Mouse (Mus musculus): ENCODE measurements around the gene Tmbim1. TPM values are rescaled to one million over a fixed set of nuclear protein-coding genes. Genes with fewer than 3 reads are reported as not detected.

The Tmbim1 gene
- total and polyA plus RNA-seq, 3 experiments: 18.7 to 110 (median 19.7) TPM

DNA sequence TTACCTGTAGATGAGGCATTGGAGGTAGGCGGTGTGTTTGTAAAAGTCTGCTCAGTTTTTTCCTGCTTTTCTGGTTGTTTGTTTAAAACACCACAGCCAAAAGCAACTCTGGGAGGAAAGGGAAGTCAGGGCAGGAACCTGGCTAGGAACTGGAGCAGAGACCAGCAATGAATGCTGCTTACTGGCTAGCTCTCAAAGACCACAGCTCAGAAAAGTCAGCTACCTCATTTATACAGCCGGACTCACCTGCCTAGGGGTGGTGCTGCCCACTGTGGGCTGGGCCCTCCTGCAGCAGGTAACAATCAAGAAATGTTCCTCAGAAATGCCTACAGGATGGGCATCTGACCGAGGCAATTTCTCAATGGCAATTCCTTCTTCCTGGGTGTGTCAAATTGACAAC is 9.4 kb upstream of the Tmbim1 start:
- peaks cover 25% of the 10 kb centered on the region for H3K27me3 ChIP-seq (ENCODE audit: insufficient read depth, low read length)
- no peaks in the 10 kb centered on the region for H3K9me3 ChIP-seq (replicated peaks)
- no peak for ATAC-seq (ENCODE audit: extremely low read depth, insufficient number of reproducible peaks, low FRiP score, poor library complexity, severe bottlenecking)
- DNase-seq (ENCODE audit: low spot score): no peak
- no peaks in the 10 kb centered on the region for H3K36me3 ChIP-seq (replicated peaks)
- H3K4me1 ChIP-seq (ENCODE audit: insufficient read depth, low read depth, low read length): peaks cover 11% of the 10 kb centered on the region
- no peak for TF ChIP-seq GATA2 (IDR thresholded peaks at IDR 0.05; ENCODE audit: borderline replicate concordance, low read depth, low read length)
- no peak for TF ChIP-seq GATA1 (IDR thresholded peaks at IDR 0.05; ENCODE audit: borderline replicate concordance, low read length)
- no peak for TF ChIP-seq CTCF (IDR thresholded peaks at IDR 0.05; ENCODE audit: low read depth, low read length)
- TF ChIP-seq TAL1 (conservative IDR thresholded peaks at IDR 0.05; ENCODE audit: low read depth, low read length): no peak
- TF ChIP-seq POLR2AphosphoS5 (IDR thresholded peaks at IDR 0.05; ENCODE audit: insufficient replicate concordance, low read depth, low read length): no peak
- no peak overlapping the region for H3K4me3 ChIP-seq (ENCODE audit: low read depth, low read length)

DNA sequence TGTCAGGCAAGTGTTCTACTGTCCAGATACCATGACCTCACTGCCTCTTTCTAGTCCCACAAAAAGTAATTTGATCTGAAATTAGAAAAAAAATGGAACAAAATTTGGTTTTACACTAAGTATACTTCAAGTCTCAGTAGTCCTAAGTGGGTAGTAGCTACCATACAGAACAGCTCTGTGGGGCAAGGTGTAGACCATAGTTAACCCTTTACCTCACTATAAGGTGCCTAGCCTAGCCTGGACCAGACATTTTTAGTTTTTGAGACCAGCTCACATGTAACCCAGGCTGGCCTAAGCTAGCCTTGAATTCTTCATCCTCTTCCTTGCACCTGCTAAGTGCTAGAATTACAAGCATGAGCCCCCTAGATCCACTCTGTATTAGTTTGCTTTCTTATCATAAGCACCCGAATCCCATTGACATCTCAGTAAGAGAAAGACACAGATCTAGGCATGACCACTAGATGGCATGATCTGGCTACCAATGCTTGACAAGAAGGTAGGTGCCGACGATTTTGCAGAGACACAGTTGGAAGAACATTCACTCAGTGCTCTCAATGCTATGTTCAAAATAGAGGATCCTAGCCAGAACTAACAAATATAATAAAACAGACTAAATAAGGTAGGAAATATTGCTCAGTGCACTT is 7.7 kb upstream of the Tmbim1 start:
- H3K9me3 ChIP-seq (replicated peaks): no peaks in the 10 kb centered on the region
- DNase-seq (ENCODE audit: low spot score): peak; percentile 52
- H3K27me3 ChIP-seq (ENCODE audit: insufficient read depth, low read length): peaks cover 20% of the 10 kb centered on the region
- H3K4me3 ChIP-seq (ENCODE audit: low read depth, low read length): no peak overlapping the region
- H3K36me3 ChIP-seq (replicated peaks): no peaks in the 10 kb centered on the region
- peak; percentile 47 for ATAC-seq (ENCODE audit: extremely low read depth, insufficient number of reproducible peaks, low FRiP score, poor library complexity, severe bottlenecking)
- TF ChIP-seq CTCF (IDR thresholded peaks at IDR 0.05; ENCODE audit: low read depth, low read length) (peak; percentile 88), TAL1 (conservative IDR thresholded peaks at IDR 0.05; ENCODE audit: low read depth, low read length) (no peak)
- H3K4me1 ChIP-seq (ENCODE audit: insufficient read depth, low read depth, low read length): peaks cover 18% of the 10 kb centered on the region

DNA sequence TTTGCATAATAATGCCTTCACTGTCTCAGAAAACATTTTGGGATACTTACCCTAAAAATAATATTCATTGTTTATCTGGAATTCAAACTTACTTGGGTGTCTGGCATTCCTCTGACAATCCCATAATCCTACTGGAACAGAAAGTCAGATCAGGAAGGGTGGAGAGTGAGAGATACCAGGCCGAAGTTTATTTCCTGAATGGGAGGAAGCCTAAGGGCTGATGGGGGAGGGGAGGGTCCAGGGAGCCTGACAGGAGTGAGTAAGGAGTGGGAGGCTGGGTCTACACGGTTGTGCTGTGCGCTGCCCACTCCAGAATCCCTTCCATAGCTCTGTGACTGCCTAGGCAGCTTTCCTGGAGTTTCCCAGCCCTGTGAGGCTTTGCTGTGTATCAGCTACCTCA is 4.3 kb upstream of the Tmbim1 start:
- H3K4me1 ChIP-seq (ENCODE audit: insufficient read depth, low read depth, low read length): peaks cover 27% of the 10 kb centered on the region
- no peak for TF ChIP-seq POLR2AphosphoS5 (IDR thresholded peaks at IDR 0.05; ENCODE audit: insufficient replicate concordance, low read depth, low read length)
- no peak for TF ChIP-seq GATA1 (IDR thresholded peaks at IDR 0.05; ENCODE audit: borderline replicate concordance, low read length)
- no peak for TF ChIP-seq CTCF (IDR thresholded peaks at IDR 0.05; ENCODE audit: low read depth, low read length)
- no peak for TF ChIP-seq GATA2 (IDR thresholded peaks at IDR 0.05; ENCODE audit: borderline replicate concordance, low read depth, low read length)
- no peak for TF ChIP-seq TAL1 (conservative IDR thresholded peaks at IDR 0.05; ENCODE audit: low read depth, low read length)
- ATAC-seq (ENCODE audit: extremely low read depth, insufficient number of reproducible peaks, low FRiP score, poor library complexity, severe bottlenecking) (no peak), DNase-seq (ENCODE audit: low spot score) (no peak)
- H3K9me3 ChIP-seq (replicated peaks): no peaks in the 10 kb centered on the region
- H3K27me3 ChIP-seq (ENCODE audit: insufficient read depth, low read length): peaks cover 9% of the 10 kb centered on the region
- no peaks in the 10 kb centered on the region for H3K36me3 ChIP-seq (replicated peaks)
- H3K4me3 ChIP-seq (ENCODE audit: low read depth, low read length): no peak overlapping the region

DNA sequence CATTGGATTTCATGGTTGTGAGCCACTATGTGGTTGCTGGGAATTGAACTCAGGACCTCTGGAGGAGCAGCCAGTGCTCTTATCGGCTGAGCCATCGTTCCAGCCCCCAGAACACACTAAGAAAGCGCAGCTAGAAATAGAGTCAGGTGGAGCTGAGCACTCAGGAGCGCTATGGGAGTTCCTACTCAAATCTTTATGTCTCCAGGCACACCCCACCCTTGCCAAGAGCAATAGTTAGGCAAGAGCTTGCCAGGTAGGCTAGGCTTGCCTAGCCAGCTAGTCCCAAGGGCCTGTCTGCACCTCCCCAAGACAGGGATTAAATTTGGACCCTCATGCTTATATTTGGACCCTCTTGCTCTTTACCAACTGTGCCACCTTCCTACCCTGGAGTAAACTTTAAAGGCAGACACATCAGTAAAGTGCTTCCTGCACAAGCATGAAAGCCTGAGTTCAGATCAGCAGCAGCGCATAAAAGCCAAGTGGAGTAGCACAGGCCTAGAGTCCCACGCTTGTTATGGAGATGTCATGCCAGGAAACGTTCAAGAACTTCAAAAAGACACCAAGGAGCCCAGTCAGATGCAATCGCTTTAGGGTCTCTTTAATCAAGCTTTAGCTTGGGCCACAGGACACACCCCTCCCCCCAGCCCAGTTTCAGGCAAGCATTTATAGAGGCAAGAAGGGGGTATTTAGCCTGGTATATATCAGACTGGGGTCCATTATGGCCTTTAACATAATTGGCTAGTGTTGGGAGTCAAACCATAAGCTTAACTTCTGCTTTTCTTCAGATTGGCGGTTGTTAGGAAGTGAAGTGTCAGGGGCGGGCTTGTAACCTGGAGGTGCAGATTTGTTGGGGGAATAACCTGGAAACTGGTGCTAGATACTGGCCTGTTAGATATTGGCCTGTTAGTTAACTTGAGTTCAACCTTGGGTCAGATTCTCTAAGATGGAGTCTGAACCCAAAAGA is 2.9 kb upstream of the Tmbim1 start:
- H3K36me3 ChIP-seq (replicated peaks): no peaks in the 10 kb centered on the region
- peaks cover 8% of the 10 kb centered on the region; the same call in 1 of the 2 replicates for H3K27me3 ChIP-seq (ENCODE audit: insufficient read depth, low read length)
- ATAC-seq (ENCODE audit: extremely low read depth, insufficient number of reproducible peaks, low FRiP score, poor library complexity, severe bottlenecking) (no peak), DNase-seq (ENCODE audit: low spot score) (no peak)
- H3K9me3 ChIP-seq (replicated peaks): no peaks in the 10 kb centered on the region
- TF ChIP-seq CTCF (IDR thresholded peaks at IDR 0.05; ENCODE audit: low read depth, low read length) (no peak), POLR2AphosphoS5 (IDR thresholded peaks at IDR 0.05; ENCODE audit: insufficient replicate concordance, low read depth, low read length) (no peak), GATA2 (IDR thresholded peaks at IDR 0.05; ENCODE audit: borderline replicate concordance, low read depth, low read length) (no peak), GATA1 (IDR thresholded peaks at IDR 0.05; ENCODE audit: borderline replicate concordance, low read length) (no peak), TAL1 (conservative IDR thresholded peaks at IDR 0.05; ENCODE audit: low read depth, low read length) (no peak)
- H3K4me3 ChIP-seq (ENCODE audit: low read depth, low read length): no peak overlapping the region
- peaks cover 34% of the 10 kb centered on the region for H3K4me1 ChIP-seq (ENCODE audit: insufficient read depth, low read depth, low read length)

DNA sequence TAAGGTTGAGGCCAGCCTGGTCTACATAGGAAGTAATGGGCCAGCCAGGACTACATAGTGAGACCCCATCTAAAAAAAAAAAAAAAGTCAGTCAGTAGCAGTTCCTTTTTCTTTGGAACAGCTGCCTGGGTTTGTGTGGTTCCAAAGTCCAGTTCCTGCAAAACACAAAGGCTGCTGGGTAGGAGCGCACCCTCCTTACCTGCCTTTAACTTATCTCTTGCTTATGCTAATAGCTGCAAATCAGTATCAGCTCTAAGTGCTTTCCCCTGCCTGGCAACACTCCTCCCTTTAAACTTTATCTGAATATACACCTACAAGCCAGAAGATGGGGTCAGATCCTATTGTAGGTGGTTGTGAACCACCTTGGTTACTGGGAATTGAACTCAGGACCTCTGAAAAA is 1.7 kb upstream of the Tmbim1 start:
- no peak for ATAC-seq (ENCODE audit: extremely low read depth, insufficient number of reproducible peaks, low FRiP score, poor library complexity, severe bottlenecking)
- Histone ChIP-seq H3K27me3 (ENCODE audit: insufficient read depth, low read length) (peaks cover 7% of the 10 kb centered on the region; the same call in 1 of the 2 replicates), H3K36me3 (replicated peaks) (peaks cover 8% of the 10 kb centered on the region), H3K9me3 (replicated peaks) (no peaks in the 10 kb centered on the region), H3K4me3 (ENCODE audit: low read depth, low read length) (no peak overlapping the region), H3K4me1 (ENCODE audit: insufficient read depth, low read depth, low read length) (peaks cover 42% of the 10 kb centered on the region)
- TF ChIP-seq GATA1 (IDR thresholded peaks at IDR 0.05; ENCODE audit: borderline replicate concordance, low read length): no peak
- no peak for TF ChIP-seq POLR2AphosphoS5 (IDR thresholded peaks at IDR 0.05; ENCODE audit: insufficient replicate concordance, low read depth, low read length)
- DNase-seq (ENCODE audit: low spot score): no peak

DNA sequence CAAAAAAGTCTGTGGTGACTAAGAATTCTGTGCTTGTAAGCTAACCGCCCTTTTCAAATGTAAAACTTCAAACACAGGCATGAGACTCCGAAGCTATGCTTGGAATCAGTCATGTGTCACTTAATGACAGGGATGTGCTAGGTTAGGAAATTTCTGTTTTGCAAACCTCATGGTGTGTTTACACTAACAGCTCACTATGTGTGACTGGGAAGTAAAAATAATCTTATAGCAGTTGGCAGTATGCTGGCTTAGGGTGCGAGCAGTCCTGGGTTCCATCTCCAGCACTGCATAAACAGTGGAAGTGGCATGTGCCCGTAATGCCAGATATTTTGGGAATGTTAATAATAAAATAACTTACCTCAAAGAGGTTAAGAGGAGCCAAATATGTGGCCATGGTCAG is 476 bp downstream of the Tmbim1 start:
- Histone ChIP-seq H3K9me3 (replicated peaks) (no peaks in the 10 kb centered on the region), H3K4me1 (ENCODE audit: insufficient read depth, low read depth, low read length) (peaks cover 44% of the 10 kb centered on the region), H3K36me3 (replicated peaks) (peaks cover 25% of the 10 kb centered on the region), H3K4me3 (ENCODE audit: low read depth, low read length) (no peak overlapping the region), H3K27me3 (ENCODE audit: insufficient read depth, low read length) (peaks cover 3% of the 10 kb centered on the region; the same call in 1 of the 2 replicates)
- no peak for DNase-seq (ENCODE audit: low spot score)
- TF ChIP-seq CTCF (IDR thresholded peaks at IDR 0.05; ENCODE audit: low read depth, low read length) (no peak), POLR2AphosphoS5 (IDR thresholded peaks at IDR 0.05; ENCODE audit: insufficient replicate concordance, low read depth, low read length) (no peak), GATA1 (IDR thresholded peaks at IDR 0.05; ENCODE audit: borderline replicate concordance, low read length) (no peak), GATA2 (IDR thresholded peaks at IDR 0.05; ENCODE audit: borderline replicate concordance, low read depth, low read length) (no peak)
- ATAC-seq (ENCODE audit: extremely low read depth, insufficient number of reproducible peaks, low FRiP score, poor library complexity, severe bottlenecking): no peak
